Mouse (Mus musculus): ENCODE measurements around the gene Mrps27. TPM values are rescaled to one million over a fixed set of nuclear protein-coding genes. Genes with fewer than 3 reads are reported as not detected.

The Mrps27 gene
- polyA plus RNA-seq, 1 experiment = 10.3 TPM

- H3K27ac ChIP-seq (ENCODE audit: insufficient read depth, low read depth, low read length) = no peak overlapping the region
- TF ChIP-seq POLR2A (IDR thresholded peaks at IDR 0.05; ENCODE audit: borderline replicate concordance, low read depth, low read length) = no peak
- no peak for TF ChIP-seq CTCF (IDR thresholded peaks at IDR 0.05; ENCODE audit: low read depth, low read length)
- no peak overlapping the region for H3K4me3 ChIP-seq (ENCODE audit: insufficient read depth, low read length)
- H3K4me1 ChIP-seq (ENCODE audit: control insufficient read depth, insufficient read depth, low read length) = peaks cover 4% of the 10 kb centered on the region; the same call in 1 of the 2 replicates
Measured at GRCm38 (mm10) chr13:99350009-99350408, 5.4 kb downstream of the Mrps27 start.

- Histone ChIP-seq H3K4me1 (ENCODE audit: control insufficient read depth, insufficient read depth, low read length) (peaks cover 4% of the 10 kb centered on the region; the same call in 1 of the 2 replicates), H3K4me3 (ENCODE audit: insufficient read depth, low read length) (no peak overlapping the region), H3K27ac (ENCODE audit: insufficient read depth, low read depth, low read length) (no peak overlapping the region)
- TF ChIP-seq POLR2A (IDR thresholded peaks at IDR 0.05; ENCODE audit: borderline replicate concordance, low read depth, low read length) = no peak
- no peak for TF ChIP-seq CTCF (IDR thresholded peaks at IDR 0.05; ENCODE audit: low read depth, low read length)
Measured at GRCm38 (mm10) chr13:99351186-99351585, 6.6 kb downstream of the Mrps27 start.

GRCm38 (mm10) chr13:99351596-99351995, 7.0 kb downstream of the Mrps27 start:
- TF ChIP-seq CTCF (IDR thresholded peaks at IDR 0.05; ENCODE audit: low read depth, low read length) = no peak
- no peak for TF ChIP-seq POLR2A (IDR thresholded peaks at IDR 0.05; ENCODE audit: borderline replicate concordance, low read depth, low read length)
- Histone ChIP-seq H3K27ac (ENCODE audit: insufficient read depth, low read depth, low read length) (no peak overlapping the region), H3K4me3 (ENCODE audit: insufficient read depth, low read length) (no peak overlapping the region), H3K4me1 (ENCODE audit: control insufficient read depth, insufficient read depth, low read length) (peaks cover 4% of the 10 kb centered on the region; the same call in 1 of the 2 replicates)

- peaks cover 3% of the 10 kb centered on the region; the same call in 1 of the 2 replicates for H3K4me1 ChIP-seq (ENCODE audit: control insufficient read depth, insufficient read depth, low read length)
- TF ChIP-seq POLR2A (IDR thresholded peaks at IDR 0.05; ENCODE audit: borderline replicate concordance, low read depth, low read length) (no peak), CTCF (IDR thresholded peaks at IDR 0.05; ENCODE audit: low read depth, low read length) (peak; percentile 55)
- peak overlapping the region; percentile 53 for H3K4me3 ChIP-seq (ENCODE audit: insufficient read depth, low read length)
- peak overlapping the region; percentile 63 for H3K27ac ChIP-seq (ENCODE audit: insufficient read depth, low read depth, low read length)
Measured at GRCm38 (mm10) chr13:99352758-99353489, 8.3 kb downstream of the Mrps27 start.

GRCm38 (mm10) chr13:99353490-99353851, 8.9 kb downstream of the Mrps27 start:
- Histone ChIP-seq H3K4me1 (ENCODE audit: control insufficient read depth, insufficient read depth, low read length) (peaks cover 3% of the 10 kb centered on the region; the same call in 1 of the 2 replicates), H3K4me3 (ENCODE audit: insufficient read depth, low read length) (peak overlapping the region; percentile 53), H3K27ac (ENCODE audit: insufficient read depth, low read depth, low read length) (peak overlapping the region; percentile 63)
- no peak for TF ChIP-seq CTCF (IDR thresholded peaks at IDR 0.05; ENCODE audit: low read depth, low read length)
- no peak for TF ChIP-seq POLR2A (IDR thresholded peaks at IDR 0.05; ENCODE audit: borderline replicate concordance, low read depth, low read length)

GRCm38 (mm10) chr13:99355072-99355471, 10.5 kb downstream of the Mrps27 start:
- Histone ChIP-seq H3K27ac (ENCODE audit: insufficient read depth, low read depth, low read length) (no peak overlapping the region), H3K4me3 (ENCODE audit: insufficient read depth, low read length) (no peak overlapping the region), H3K4me1 (ENCODE audit: control insufficient read depth, insufficient read depth, low read length) (peaks cover 3% of the 10 kb centered on the region; the same call in 1 of the 2 replicates)
- TF ChIP-seq POLR2A (IDR thresholded peaks at IDR 0.05; ENCODE audit: borderline replicate concordance, low read depth, low read length) (no peak), CTCF (IDR thresholded peaks at IDR 0.05; ENCODE audit: low read depth, low read length) (no peak)

GRCm38 (mm10) chr13:99355861-99356260, 11.3 kb downstream of the Mrps27 start:
- no peak for TF ChIP-seq CTCF (IDR thresholded peaks at IDR 0.05; ENCODE audit: low read depth, low read length)
- TF ChIP-seq POLR2A (IDR thresholded peaks at IDR 0.05; ENCODE audit: borderline replicate concordance, low read depth, low read length) = no peak
- Histone ChIP-seq H3K4me3 (ENCODE audit: insufficient read depth, low read length) (no peak overlapping the region), H3K4me1 (ENCODE audit: control insufficient read depth, insufficient read depth, low read length) (peaks cover 3% of the 10 kb centered on the region; the same call in 1 of the 2 replicates), H3K27ac (ENCODE audit: insufficient read depth, low read depth, low read length) (no peak overlapping the region)

GRCm38 (mm10) chr13:99356428-99357265, 12.1 kb downstream of the Mrps27 start:
- no peak overlapping the region for H3K4me3 ChIP-seq (ENCODE audit: insufficient read depth, low read length)
- peaks cover 3% of the 10 kb centered on the region; the same call in 1 of the 2 replicates for H3K4me1 ChIP-seq (ENCODE audit: control insufficient read depth, insufficient read depth, low read length)
- H3K27ac ChIP-seq (ENCODE audit: insufficient read depth, low read depth, low read length) = no peak overlapping the region
- TF ChIP-seq CTCF (IDR thresholded peaks at IDR 0.05; ENCODE audit: low read depth, low read length) (no peak), POLR2A (IDR thresholded peaks at IDR 0.05; ENCODE audit: borderline replicate concordance, low read depth, low read length) (no peak)

GRCm38 (mm10) chr13:99358921-99359320, 14.3 kb downstream of the Mrps27 start:
- no peak for TF ChIP-seq POLR2A (IDR thresholded peaks at IDR 0.05; ENCODE audit: borderline replicate concordance, low read depth, low read length)
- no peak for TF ChIP-seq CTCF (IDR thresholded peaks at IDR 0.05; ENCODE audit: low read depth, low read length)
- H3K4me1 ChIP-seq (ENCODE audit: control insufficient read depth, insufficient read depth, low read length) = no peaks in the 10 kb centered on the region
- no peak overlapping the region for H3K4me3 ChIP-seq (ENCODE audit: insufficient read depth, low read length)
- H3K27ac ChIP-seq (ENCODE audit: insufficient read depth, low read depth, low read length) = no peak overlapping the region
